Mouse (Mus musculus): ENCODE measurements around the gene A430078G23Rik. TPM values are rescaled to one million over a fixed set of nuclear protein-coding genes. Genes with fewer than 3 reads are reported as not detected.

The A430078G23Rik gene
- polyA plus RNA-seq, 1 experiment from 2014 or later: 0.87 TPM

- no peak overlapping the region for H3K4me2 ChIP-seq
- WGBS (ENCODE audit: insufficient replicate concordance): 65% methylated on average over 4 of the region's 4 CpGs
- H3K9me3 ChIP-seq (replicated peaks): no peaks in the 10 kb centered on the region
- no peaks in the 10 kb centered on the region; the same call in 1 of the 2 replicates for H3K36me3 ChIP-seq
- no peaks in the 10 kb centered on the region for H3K27me3 ChIP-seq (replicated peaks)
- no peak overlapping the region for H3K4me3 ChIP-seq
- no peak overlapping the region for H3K9ac ChIP-seq
- ATAC-seq: no peak
- peaks cover 73% of the 10 kb centered on the region for H3K4me1 ChIP-seq
- H3K27ac ChIP-seq: no peak overlapping the region
These were observed 63.6 kb downstream of the A430078G23Rik start for GRCm38 (mm10) chr8:3416846-3417245.

GRCm38 (mm10) chr8:3417455-3417854 lies 64.2 kb downstream of the A430078G23Rik start:
- ATAC-seq: peak; percentile 30; the same call in 1 of the 2 replicates
- Histone ChIP-seq H3K4me3 (no peak overlapping the region), H3K9ac (no peak overlapping the region), H3K4me1 (peaks cover 70% of the 10 kb centered on the region), H3K27me3 (replicated peaks) (no peaks in the 10 kb centered on the region), H3K9me3 (replicated peaks) (no peaks in the 10 kb centered on the region), H3K4me2 (peak overlapping the region; percentile 20), H3K36me3 (no peaks in the 10 kb centered on the region; the same call in 1 of the 2 replicates), H3K27ac (peak overlapping the region; percentile 29; the same call in 1 of the 2 replicates)
- 17% methylated on average over 8 of the region's 8 CpGs for WGBS (ENCODE audit: insufficient replicate concordance)

- 0 out of 2 replicates have a peak overlapping the region, but pooled peaks have one; percentile 28 for H3K27ac ChIP-seq
These were observed 64.9 kb downstream of the A430078G23Rik start for GRCm38 (mm10) chr8:3418101-3418500.

GRCm38 (mm10) chr8:3420105-3420706 lies 67.0 kb downstream of the A430078G23Rik start:
- no peak overlapping the region for H3K4me3 ChIP-seq
- no peaks in the 10 kb centered on the region for H3K27me3 ChIP-seq (replicated peaks)
- peaks cover 42% of the 10 kb centered on the region for H3K4me1 ChIP-seq
- H3K4me2 ChIP-seq: no peak overlapping the region
- ATAC-seq: no peak
- 75% methylated on average over 10 of the region's 10 CpGs for WGBS (ENCODE audit: insufficient replicate concordance)
- H3K27ac ChIP-seq: no peak overlapping the region
- H3K9ac ChIP-seq: no peak overlapping the region
- H3K36me3 ChIP-seq: no peaks in the 10 kb centered on the region; the same call in 1 of the 2 replicates
- H3K9me3 ChIP-seq (replicated peaks): no peaks in the 10 kb centered on the region

More at GRCm38 (mm10) chr8:3418101-3418500, 64.9 kb downstream of the A430078G23Rik start:
- Histone ChIP-seq H3K4me1 (peaks cover 63% of the 10 kb centered on the region), H3K9ac (no peak overlapping the region), H3K36me3 (no peaks in the 10 kb centered on the region; the same call in 1 of the 2 replicates), H3K27me3 (replicated peaks) (no peaks in the 10 kb centered on the region), H3K4me2 (peak overlapping the region; percentile 20; the same call in 1 of the 2 replicates), H3K9me3 (replicated peaks) (no peaks in the 10 kb centered on the region), H3K4me3 (no peak overlapping the region)
- ATAC-seq: no peak
- 77% methylated on average over 1 of the region's 1 CpGs for WGBS (ENCODE audit: insufficient replicate concordance)

GRCm38 (mm10) chr8:3421507-3421906 lies 68.3 kb downstream of the A430078G23Rik start:
- H3K9ac ChIP-seq: no peak overlapping the region
- H3K9me3 ChIP-seq (replicated peaks): no peaks in the 10 kb centered on the region
- no peaks in the 10 kb centered on the region for H3K27me3 ChIP-seq (replicated peaks)
- 70% methylated on average over 5 of the region's 5 CpGs for WGBS (ENCODE audit: insufficient replicate concordance)
- no peak overlapping the region for H3K4me3 ChIP-seq
- peaks cover 30% of the 10 kb centered on the region for H3K4me1 ChIP-seq
- no peak for ATAC-seq
- H3K4me2 ChIP-seq: no peak overlapping the region
- no peaks in the 10 kb centered on the region; the same call in 1 of the 2 replicates for H3K36me3 ChIP-seq
- H3K27ac ChIP-seq: no peak overlapping the region

GRCm38 (mm10) chr8:3425217-3425616 lies 72.0 kb downstream of the A430078G23Rik start:
- Histone ChIP-seq H3K4me1 (peaks cover 9% of the 10 kb centered on the region; the same call in 1 of the 2 replicates), H3K27me3 (replicated peaks) (no peaks in the 10 kb centered on the region), H3K36me3 (peaks cover 21% of the 10 kb centered on the region), H3K4me3 (no peak overlapping the region), H3K27ac (no peak overlapping the region), H3K9me3 (replicated peaks) (no peaks in the 10 kb centered on the region), H3K4me2 (no peak overlapping the region), H3K9ac (no peak overlapping the region)
- no peak for ATAC-seq
- 77% methylated on average over 5 of the region's 5 CpGs for WGBS (ENCODE audit: insufficient replicate concordance)

GRCm38 (mm10) chr8:3426211-3426610 lies 73.0 kb downstream of the A430078G23Rik start:
- H3K4me3 ChIP-seq: no peak overlapping the region
- no peaks in the 10 kb centered on the region for H3K27me3 ChIP-seq (replicated peaks)
- H3K9ac ChIP-seq: no peak overlapping the region
- WGBS (ENCODE audit: insufficient replicate concordance): 79% methylated on average over 3 of the region's 3 CpGs
- ATAC-seq: no peak
- peaks cover 9% of the 10 kb centered on the region; the same call in 1 of the 2 replicates for H3K4me1 ChIP-seq
- H3K27ac ChIP-seq: no peak overlapping the region
- H3K9me3 ChIP-seq (replicated peaks): no peaks in the 10 kb centered on the region
- H3K36me3 ChIP-seq: peaks cover 31% of the 10 kb centered on the region
- H3K4me2 ChIP-seq: no peak overlapping the region

- no peak overlapping the region for H3K27ac ChIP-seq
These were observed 75.2 kb downstream of the A430078G23Rik start for GRCm38 (mm10) chr8:3428426-3428825.

GRCm38 (mm10) chr8:3429966-3430365 lies 76.8 kb downstream of the A430078G23Rik start:
- no peaks in the 10 kb centered on the region for H3K9me3 ChIP-seq (replicated peaks)
- H3K4me2 ChIP-seq: no peak overlapping the region
- no peak overlapping the region for H3K27ac ChIP-seq
- H3K4me3 ChIP-seq: no peak overlapping the region
- H3K4me1 ChIP-seq: no peaks in the 10 kb centered on the region
- ATAC-seq: no peak
- WGBS (ENCODE audit: insufficient replicate concordance): 71% methylated on average over 2 of the region's 2 CpGs
- no peaks in the 10 kb centered on the region for H3K27me3 ChIP-seq (replicated peaks)
- H3K36me3 ChIP-seq: peaks cover 65% of the 10 kb centered on the region
- H3K9ac ChIP-seq: no peak overlapping the region

More at GRCm38 (mm10) chr8:3428426-3428825, 75.2 kb downstream of the A430078G23Rik start:
- Histone ChIP-seq H3K36me3 (peaks cover 52% of the 10 kb centered on the region), H3K27me3 (replicated peaks) (no peaks in the 10 kb centered on the region), H3K4me2 (no peak overlapping the region), H3K9me3 (replicated peaks) (no peaks in the 10 kb centered on the region), H3K4me3 (no peak overlapping the region), H3K4me1 (no peaks in the 10 kb centered on the region), H3K9ac (no peak overlapping the region)
- WGBS (ENCODE audit: insufficient replicate concordance): 74% methylated on average over 2 of the region's 2 CpGs
- ATAC-seq: no peak

GRCm38 (mm10) chr8:3431113-3431512 lies 77.9 kb downstream of the A430078G23Rik start:
- H3K4me3 ChIP-seq: no peak overlapping the region
- WGBS (ENCODE audit: insufficient replicate concordance): 73% methylated on average over 3 of the region's 3 CpGs
- H3K9ac ChIP-seq: no peak overlapping the region
- no peak for ATAC-seq
- H3K27ac ChIP-seq: no peak overlapping the region
- peaks cover 72% of the 10 kb centered on the region for H3K36me3 ChIP-seq
- H3K9me3 ChIP-seq (replicated peaks): no peaks in the 10 kb centered on the region
- no peak overlapping the region for H3K4me2 ChIP-seq
- no peaks in the 10 kb centered on the region for H3K27me3 ChIP-seq (replicated peaks)
- H3K4me1 ChIP-seq: peaks cover under 1% of the 10 kb centered on the region

GRCm38 (mm10) chr8:3436492-3436891 lies 83.3 kb downstream of the A430078G23Rik start:
- Histone ChIP-seq H3K9me3 (replicated peaks) (no peaks in the 10 kb centered on the region), H3K36me3 (peaks cover 92% of the 10 kb centered on the region), H3K9ac (no peak overlapping the region), H3K27ac (no peak overlapping the region), H3K27me3 (replicated peaks) (no peaks in the 10 kb centered on the region), H3K4me1 (peaks cover 11% of the 10 kb centered on the region), H3K4me3 (no peak overlapping the region), H3K4me2 (no peak overlapping the region)
- WGBS (ENCODE audit: insufficient replicate concordance): 50% methylated on average over 6 of the region's 6 CpGs
- peak; percentile 72 for ATAC-seq

- no peak for ATAC-seq
- 74% methylated on average over 12 of the region's 12 CpGs for WGBS (ENCODE audit: insufficient replicate concordance)
- no peak overlapping the region for H3K4me2 ChIP-seq
- H3K4me3 ChIP-seq: no peak overlapping the region
- H3K36me3 ChIP-seq: peaks cover 67% of the 10 kb centered on the region
- H3K4me1 ChIP-seq: peaks cover 11% of the 10 kb centered on the region
- H3K9me3 ChIP-seq (replicated peaks): no peaks in the 10 kb centered on the region
- H3K27me3 ChIP-seq (replicated peaks): no peaks in the 10 kb centered on the region
- H3K27ac ChIP-seq: no peak overlapping the region
- H3K9ac ChIP-seq: no peak overlapping the region
These were observed 86.3 kb downstream of the A430078G23Rik start for GRCm38 (mm10) chr8:3439510-3439909.
